Mouse (Mus musculus): ENCODE measurements around the gene Cdkl3. TPM values are rescaled to one million over a fixed set of nuclear protein-coding genes. Genes with fewer than 3 reads are reported as not detected.

The Cdkl3 gene
- polyA plus RNA-seq, 2 experiments = 9.5 to 12.3 TPM

DNA sequence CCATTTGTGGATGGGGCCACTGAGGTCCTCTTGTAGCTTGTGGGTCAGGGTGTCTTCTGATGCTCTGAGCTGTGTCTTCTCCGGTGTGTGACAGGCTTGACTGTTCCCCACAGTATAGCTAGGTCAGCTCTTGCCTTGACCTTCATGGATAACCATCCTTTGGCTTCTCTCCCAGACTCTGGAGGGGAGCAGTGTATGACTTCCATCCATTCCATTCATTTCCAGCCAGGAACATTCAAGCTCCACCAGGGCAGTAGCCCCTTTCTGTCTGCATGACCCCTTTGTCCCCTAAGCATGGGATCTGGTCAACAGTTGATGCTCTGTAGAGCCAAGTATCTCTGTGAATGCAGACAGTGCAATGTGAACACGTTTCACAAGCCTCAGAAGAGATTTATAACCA lies 93.6 kb downstream of the Cdkl3 start:
- Histone ChIP-seq H3K27ac (replicated peaks; ENCODE audit: low read depth, low read length) (no peak overlapping the region), H3K4me1 (ENCODE audit: control insufficient read depth, insufficient read depth, low read length) (peaks cover 18% of the 10 kb centered on the region), H3K9ac (ENCODE audit: low read depth, low read length, severe bottlenecking) (no peak overlapping the region), H3K9me3 (ENCODE audit: control insufficient read depth, low read length) (no peaks in the 10 kb centered on the region), H3K36me3 (ENCODE audit: control insufficient read depth, insufficient read depth, low read length) (no peaks in the 10 kb centered on the region), H3K4me2 (replicated peaks; ENCODE audit: low read depth, low read length, severe bottlenecking) (no peak overlapping the region), H3K4me3 (replicated peaks; ENCODE audit: low read length) (no peak overlapping the region), H3K27me3 (ENCODE audit: control insufficient read depth, insufficient read depth, low read length) (no peaks in the 10 kb centered on the region)
- ATAC-seq (ENCODE audit: low FRiP score, low read depth) = no peak
- DNase-seq (ENCODE audit: low spot score) = no peak
- TF ChIP-seq POLR2A (IDR thresholded peaks at IDR 0.05; ENCODE audit: borderline replicate concordance, extremely low read depth, insufficient read depth, insufficient read length) = no peak
- 74% methylated on average over 2 of the region's 2 CpGs for WGBS

DNA sequence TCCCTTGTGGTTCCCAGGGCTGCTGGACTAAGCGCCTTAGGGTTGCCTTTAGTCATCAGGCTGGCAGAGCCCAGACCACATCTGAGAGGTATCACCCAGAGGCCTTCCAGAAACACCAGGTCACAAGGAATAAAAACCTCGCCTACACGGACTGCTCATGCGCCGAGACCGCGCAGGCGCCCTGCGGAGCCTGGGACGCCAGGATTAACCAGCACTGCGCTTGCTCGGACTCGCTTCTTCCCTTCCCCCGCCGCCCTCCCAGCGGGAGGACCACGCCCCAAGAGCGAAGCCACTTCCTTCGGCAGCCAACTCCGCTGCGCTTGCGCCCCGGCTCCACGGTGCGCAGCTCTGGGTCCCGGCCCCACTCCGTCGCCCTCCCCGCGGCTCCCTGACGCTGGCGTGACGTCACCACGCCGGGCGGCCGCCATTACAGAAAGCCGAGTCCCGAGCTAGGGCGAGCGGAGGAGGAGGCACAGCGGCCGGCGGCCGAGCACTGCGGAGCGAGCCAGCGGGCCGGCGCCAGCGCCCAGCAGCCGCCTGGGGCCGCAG lies 94.5 kb downstream of the Cdkl3 start, which contains the start of gene Ppp2ca:
Ppp2ca (plus strand) TSS at position 284 of the 549 bp plus-strand sequence.
- Histone ChIP-seq H3K36me3 (ENCODE audit: control insufficient read depth, insufficient read depth, low read length) (no peaks in the 10 kb centered on the region), H3K9me3 (ENCODE audit: control insufficient read depth, low read length) (no peaks in the 10 kb centered on the region), H3K9ac (ENCODE audit: low read depth, low read length, severe bottlenecking) (peak within 1 kb of the TSS; percentile 99), H3K4me2 (replicated peaks; ENCODE audit: low read depth, low read length, severe bottlenecking) (peak within 1 kb of the TSS; percentile 86), H3K27me3 (ENCODE audit: control insufficient read depth, insufficient read depth, low read length) (no peaks in the 10 kb centered on the region), H3K4me1 (ENCODE audit: control insufficient read depth, insufficient read depth, low read length) (peaks cover 18% of the 10 kb centered on the region), H3K27ac (replicated peaks; ENCODE audit: low read depth, low read length) (peak within 1 kb of the TSS; percentile 100), H3K4me3 (replicated peaks; ENCODE audit: low read length) (peak within 1 kb of the TSS; percentile 99)
- WGBS = 2% methylated on average over 17 of the region's 53 CpGs
- TF ChIP-seq POLR2A (IDR thresholded peaks at IDR 0.05; ENCODE audit: borderline replicate concordance, extremely low read depth, insufficient read depth, insufficient read length) = no peak
- DNase-seq (ENCODE audit: low spot score) (peak; percentile 98), ATAC-seq (ENCODE audit: low FRiP score, low read depth) (peak; percentile 98)

DNA sequence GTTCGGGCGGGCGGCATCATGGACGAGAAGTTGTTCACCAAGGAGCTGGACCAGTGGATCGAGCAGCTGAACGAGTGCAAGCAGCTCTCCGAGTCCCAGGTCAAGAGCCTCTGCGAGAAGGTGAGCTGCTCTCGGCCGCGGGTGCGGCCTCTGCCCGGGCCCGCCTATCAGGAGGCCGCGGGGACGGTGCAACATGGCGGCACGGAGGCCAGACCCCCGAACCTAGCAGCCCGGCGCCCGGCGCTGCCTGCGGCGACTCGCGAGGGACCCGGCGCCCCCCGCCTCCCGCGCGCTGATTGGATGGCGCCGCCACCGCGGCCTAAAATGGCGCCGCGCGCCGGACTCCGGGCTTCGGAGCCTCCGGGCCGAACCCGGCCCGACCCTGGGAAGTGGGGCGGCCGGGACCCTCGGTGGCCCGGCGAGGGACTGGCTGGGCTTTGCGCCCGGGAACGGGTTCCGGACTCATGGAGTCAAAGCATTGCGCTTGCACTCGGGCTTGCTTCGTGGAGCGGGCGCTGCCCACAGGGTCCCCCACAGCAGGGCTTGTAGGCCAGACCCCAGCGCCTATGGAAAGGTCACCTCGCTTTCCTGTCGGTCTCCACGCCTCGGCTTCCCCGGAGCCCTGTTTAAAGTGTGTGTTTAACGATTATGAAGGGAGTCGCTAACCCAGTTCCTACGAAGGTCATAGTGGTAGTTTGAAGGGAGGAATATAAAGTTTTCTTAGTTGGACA lies 95.2 kb downstream of the Cdkl3 start:
- whole genome bisulfite sequencing = 0% methylated on average over 25 of the region's 72 CpGs

DNA sequence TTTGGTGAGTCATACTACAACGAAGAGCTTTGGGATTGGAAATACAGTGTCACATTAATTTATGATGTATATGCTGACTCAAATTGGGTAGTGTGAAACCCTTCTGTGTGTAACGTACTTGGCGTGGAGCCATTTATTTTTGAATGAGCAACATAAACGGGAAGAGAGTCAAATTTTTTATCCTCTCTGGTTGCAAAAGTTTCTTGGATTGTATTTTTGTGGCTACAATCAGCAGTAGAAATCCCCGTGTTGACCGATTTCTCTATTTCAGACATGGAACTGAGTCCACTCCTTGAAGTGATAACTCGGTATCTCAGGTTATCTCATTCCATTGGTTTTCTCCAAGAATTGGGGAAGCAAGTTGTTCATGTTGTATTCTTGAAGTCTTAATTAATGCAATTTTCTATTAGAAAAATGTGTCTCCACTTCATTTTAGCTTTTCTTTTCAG lies 95.8 kb downstream of the Cdkl3 start:
- no peaks in the 10 kb centered on the region for H3K27me3 ChIP-seq (ENCODE audit: control insufficient read depth, insufficient read depth, low read length)
- no peak for ATAC-seq (ENCODE audit: low FRiP score, low read depth)
- H3K9ac ChIP-seq (ENCODE audit: low read depth, low read length, severe bottlenecking) = peak overlapping the region; percentile 99
- TF ChIP-seq POLR2A (IDR thresholded peaks at IDR 0.05; ENCODE audit: borderline replicate concordance, extremely low read depth, insufficient read depth, insufficient read length) = no peak
- H3K4me1 ChIP-seq (ENCODE audit: control insufficient read depth, insufficient read depth, low read length) = peaks cover 18% of the 10 kb centered on the region
- H3K36me3 ChIP-seq (ENCODE audit: control insufficient read depth, insufficient read depth, low read length) = no peaks in the 10 kb centered on the region
- peak overlapping the region; percentile 86 for H3K4me2 ChIP-seq (replicated peaks; ENCODE audit: low read depth, low read length, severe bottlenecking)
- H3K9me3 ChIP-seq (ENCODE audit: control insufficient read depth, low read length) = no peaks in the 10 kb centered on the region
- no peak for DNase-seq (ENCODE audit: low spot score)
- WGBS = 4% methylated on average over 7 of the region's 7 CpGs
- peak overlapping the region; percentile 99 for H3K4me3 ChIP-seq (replicated peaks; ENCODE audit: low read length)
- peak overlapping the region; percentile 100 for H3K27ac ChIP-seq (replicated peaks; ENCODE audit: low read depth, low read length)

More for the DNA sequence above, 95.2 kb downstream of the Cdkl3 start:
- peak overlapping the region; percentile 86 for H3K4me2 ChIP-seq (replicated peaks; ENCODE audit: low read depth, low read length, severe bottlenecking)
- no peaks in the 10 kb centered on the region for H3K36me3 ChIP-seq (ENCODE audit: control insufficient read depth, insufficient read depth, low read length)
- H3K4me3 ChIP-seq (replicated peaks; ENCODE audit: low read length) = peak overlapping the region; percentile 99
- peak overlapping the region; percentile 100 for H3K27ac ChIP-seq (replicated peaks; ENCODE audit: low read depth, low read length)
- H3K4me1 ChIP-seq (ENCODE audit: control insufficient read depth, insufficient read depth, low read length) = peaks cover 18% of the 10 kb centered on the region
- H3K9me3 ChIP-seq (ENCODE audit: control insufficient read depth, low read length) = no peaks in the 10 kb centered on the region
- ATAC-seq (ENCODE audit: low FRiP score, low read depth) (peak; percentile 82), DNase-seq (ENCODE audit: low spot score) (peak; percentile 79)
- TF ChIP-seq POLR2A (IDR thresholded peaks at IDR 0.05; ENCODE audit: borderline replicate concordance, extremely low read depth, insufficient read depth, insufficient read length) = 0 out of 2 replicates have a peak, but pooled peaks have one; percentile 49
- H3K27me3 ChIP-seq (ENCODE audit: control insufficient read depth, insufficient read depth, low read length) = no peaks in the 10 kb centered on the region
- H3K9ac ChIP-seq (ENCODE audit: low read depth, low read length, severe bottlenecking) = peak overlapping the region; percentile 99

DNA sequence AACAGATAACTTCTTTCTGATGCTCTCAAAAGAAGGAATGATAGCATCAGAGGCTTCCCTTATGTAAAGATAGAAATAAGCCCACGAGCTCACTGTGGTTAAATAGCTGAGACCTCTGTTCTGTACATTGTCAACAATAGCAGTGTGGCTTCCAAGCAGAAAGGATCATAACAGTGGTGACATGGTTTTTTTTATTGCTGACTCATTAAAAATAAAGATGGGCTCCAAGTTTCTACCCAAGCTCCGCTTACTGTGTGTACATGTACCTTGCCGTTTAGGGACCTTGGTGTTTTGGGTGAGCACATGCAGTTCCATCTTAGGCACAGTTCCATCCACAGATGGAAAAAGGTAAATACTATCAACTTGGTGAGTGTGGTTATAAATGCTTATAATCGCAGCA lies 99.0 kb downstream of the Cdkl3 start:
- H3K9ac ChIP-seq (ENCODE audit: low read depth, low read length, severe bottlenecking) = no peak overlapping the region
- ATAC-seq (ENCODE audit: low FRiP score, low read depth) = no peak
- no peak for TF ChIP-seq POLR2A (IDR thresholded peaks at IDR 0.05; ENCODE audit: borderline replicate concordance, extremely low read depth, insufficient read depth, insufficient read length)
- no peak for DNase-seq (ENCODE audit: low spot score)
- 83% methylated on average over 4 of the region's 4 CpGs for WGBS
- no peak overlapping the region for H3K27ac ChIP-seq (replicated peaks; ENCODE audit: low read depth, low read length)
- H3K27me3 ChIP-seq (ENCODE audit: control insufficient read depth, insufficient read depth, low read length) = no peaks in the 10 kb centered on the region
- H3K4me2 ChIP-seq (replicated peaks; ENCODE audit: low read depth, low read length, severe bottlenecking) = no peak overlapping the region
- peaks cover 17% of the 10 kb centered on the region for H3K4me1 ChIP-seq (ENCODE audit: control insufficient read depth, insufficient read depth, low read length)
- no peaks in the 10 kb centered on the region for H3K36me3 ChIP-seq (ENCODE audit: control insufficient read depth, insufficient read depth, low read length)
- H3K9me3 ChIP-seq (ENCODE audit: control insufficient read depth, low read length) = no peaks in the 10 kb centered on the region
- no peak overlapping the region for H3K4me3 ChIP-seq (replicated peaks; ENCODE audit: low read length)
